Mouse (Mus musculus) midbrain, postnatal 0 days (tissue): Measurements from ENCODE around the gene Tmem229a. TPM values are rescaled to one million over a fixed set of nuclear protein-coding genes. Genes with fewer than 3 reads are reported as not detected.

Experiments used
- ATAC-seq: fragments of 200-750 bp; cut with Nextera tagmentation; 2 replicates; pipeline ENCODE4 v1.8.0; 2017; ENCODE audit warnings: moderate number of reproducible peaks, mild to moderate bottlenecking, moderate TSS enrichment, moderate library complexity; ENCODE audit not compliant: low FRiP score
- DNase-seq: peaks from one replicate; pipeline ENCODE4 v3.0.0-alpha.2; 2015; ENCODE audit warnings: low spot score
- H3K27ac ChIP-seq: fragments of 300-500 bp; sonication (generic); 2 replicates; pipeline ENCODE4 v1.5.1; 2014; ENCODE audit warnings: low read depth, mild to moderate bottlenecking, low read length, mixed read lengths
- H3K27me3 ChIP-seq: fragments of 300-500 bp; sonication (generic); 2 replicates; pipeline ENCODE4 v1.6.1; 2014; ENCODE audit warnings: low read length, control low read depth, mixed read lengths; ENCODE audit not compliant: insufficient read depth
- H3K36me3 ChIP-seq: fragments of 300-500 bp; sonication (generic); 2 replicates; pipeline ENCODE4 v1.6.1; 2014; ENCODE audit warnings: low read length, control low read depth, mixed read lengths; ENCODE audit not compliant: insufficient read depth
- H3K4me1 ChIP-seq: fragments of 300-500 bp; sonication (generic); 2 replicates; pipeline ENCODE4 v1.6.1; 2014; ENCODE audit warnings: mild to moderate bottlenecking, control low read depth, antibody characterized with exemption, low read length, mixed read lengths; ENCODE audit not compliant: insufficient read depth
- H3K4me2 ChIP-seq: fragments of 300-500 bp; sonication (generic); 2 replicates; pipeline ENCODE4 v1.6.1; 2014; ENCODE audit warnings: low read depth, mild to moderate bottlenecking, low read length, mixed read lengths; ENCODE audit not compliant: poor library complexity, severe bottlenecking
- H3K4me3 ChIP-seq: fragments of 300-500 bp; sonication (generic); 2 replicates; pipeline ENCODE4 v1.5.1; 2014; ENCODE audit warnings: low read depth, mild to moderate bottlenecking, low read length, moderate library complexity
- H3K9ac ChIP-seq: fragments of 300-500 bp; sonication (generic); replicated peaks from 2 replicates; pipeline ENCODE4 v1.6.1; 2014; ENCODE audit warnings: mild to moderate bottlenecking, low read length, moderate library complexity, mixed read lengths; ENCODE audit not compliant: poor library complexity, severe bottlenecking
- H3K9me3 ChIP-seq: fragments of 300-500 bp; sonication (generic); 2 replicates; pipeline ENCODE4 v1.6.1; 2016; ENCODE audit warnings: low read length, control low read depth
- CTCF ChIP-seq: IDR thresholded peaks from 2 replicates; pipeline ENCODE4 v1.5.1; 2016; ENCODE audit warnings: antibody characterized with exemption, mild to moderate bottlenecking
- WGBS: fragments of 180-500 bp; shearing (Covaris S2); extraction: QIAGEN DNeasy Blood & Tissue Kit; methylation state at CpG from one replicate; pipeline ENCODE4 v1.1.7; 2014; 5-methylcytosine and 5-hydroxymethylcytosine counted together
- polyA plus RNA-seq: library from polyadenylated mRNA; unstranded; fragments of >200 nt; fragmentation: Nextera tagmentation; extraction: Ambion mirVana; gene quantifications from 2 replicates; pipeline ENCODE4 v1.2.1, GENCODE M21; 2015
- total RNA-seq: library from RNA; depleted of rRNA; stranded (reverse); fragments of >200 nt; gene quantifications from 2 replicates; pipeline ENCODE4 v1.2.3, GENCODE M21; 2014

Gene Tmem229a
- total and polyA plus RNA-seq, 2 experiments from 2014 or later, result 5.7 to 20.8 TPM

DNA sequence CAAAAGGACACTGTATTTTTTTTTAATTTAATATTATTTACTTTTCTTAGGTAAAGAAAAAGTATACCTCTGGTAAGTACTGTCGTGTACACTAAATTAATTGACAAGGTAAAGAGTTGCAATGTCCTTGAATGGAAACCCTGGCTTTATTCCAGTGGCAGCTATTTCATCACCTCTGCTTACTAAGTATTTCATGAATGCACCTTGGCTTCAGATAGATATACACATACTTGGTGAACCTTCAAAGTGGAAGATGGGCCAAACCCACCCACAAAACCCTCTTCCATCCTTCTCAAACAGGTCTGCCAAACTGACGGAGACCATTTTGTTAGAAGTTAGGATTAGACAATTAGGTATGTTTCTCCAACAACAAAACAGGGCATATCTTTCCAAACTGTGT, 5.4 kb downstream of the Tmem229a start:
- no peak for TF ChIP-seq CTCF
- Histone ChIP-seq H3K36me3 (no peaks in the 10 kb centered on the region), H3K9me3 (no peaks in the 10 kb centered on the region), H3K27ac (no peak overlapping the region), H3K4me1 (no peaks in the 10 kb centered on the region), H3K4me2 (no peak overlapping the region), H3K27me3 (no peaks in the 10 kb centered on the region), H3K4me3 (no peak overlapping the region), H3K9ac (no peak overlapping the region)
- ATAC-seq (no peak), DNase-seq (no peak)
- WGBS, result 93% methylated on average over 2 of the region's 2 CpGs

DNA sequence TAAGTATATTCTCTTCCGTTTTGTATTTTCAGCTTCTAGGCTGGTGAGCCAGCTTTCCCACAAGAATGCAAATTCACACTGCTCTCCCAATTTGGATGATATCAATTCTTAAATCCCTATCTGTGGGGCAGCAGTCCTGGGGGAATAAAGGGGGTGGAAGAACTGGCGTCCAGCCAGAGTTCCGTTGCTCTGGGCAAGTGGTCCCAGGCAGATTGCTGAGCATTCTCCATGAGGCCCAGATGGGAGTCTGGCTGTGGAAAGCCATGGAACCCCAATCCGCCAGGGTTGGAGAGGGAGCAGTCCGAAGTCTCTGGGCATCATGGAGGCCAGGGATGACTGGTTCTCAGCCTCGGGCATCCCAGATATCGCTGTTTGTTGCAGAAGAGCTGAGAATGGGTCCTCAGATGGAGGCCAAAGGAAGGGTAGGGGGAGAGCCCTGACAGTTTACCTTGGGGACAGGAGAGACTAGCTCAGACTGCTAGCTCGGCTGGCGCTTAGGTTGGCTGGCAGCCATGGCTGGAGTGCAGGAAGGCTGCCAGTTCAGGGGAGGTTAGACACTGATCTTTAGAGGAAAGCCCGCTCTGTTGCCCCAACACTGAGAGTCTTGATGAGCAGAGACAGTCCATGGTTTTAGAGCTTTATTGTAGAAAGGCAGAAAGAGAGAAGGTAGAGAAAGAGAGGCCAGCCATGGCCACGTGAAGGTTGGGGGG, 30.9 kb downstream of the Tmem229a start:
- no peak for ATAC-seq
- Histone ChIP-seq H3K4me3 (no peak overlapping the region), H3K27me3 (no peaks in the 10 kb centered on the region), H3K9ac (no peak overlapping the region), H3K36me3 (no peaks in the 10 kb centered on the region), H3K4me2 (no peak overlapping the region), H3K9me3 (no peaks in the 10 kb centered on the region), H3K27ac (no peak overlapping the region), H3K4me1 (no peaks in the 10 kb centered on the region)
- no peak for TF ChIP-seq CTCF
- no peak for DNase-seq
- 89% methylated on average over 11 of the region's 11 CpGs for WGBS

GRCm38 (mm10) chr6:24913591-24913990, 42.5 kb downstream of the Tmem229a start:
- no peak for DNase-seq
- H3K9me3 ChIP-seq, result no peaks in the 10 kb centered on the region
- 90% methylated on average over 2 of the region's 2 CpGs for WGBS

GRCm38 (mm10) chr6:24910728-24911105, 45.4 kb downstream of the Tmem229a start:
- Histone ChIP-seq H3K27ac (no peak overlapping the region), H3K4me1 (no peaks in the 10 kb centered on the region), H3K4me2 (no peak overlapping the region), H3K36me3 (no peaks in the 10 kb centered on the region), H3K9ac (no peak overlapping the region), H3K4me3 (no peak overlapping the region), H3K27me3 (no peaks in the 10 kb centered on the region), H3K9me3 (no peaks in the 10 kb centered on the region)
- ATAC-seq (no peak), DNase-seq (no peak)
- TF ChIP-seq CTCF, result no peak

More at GRCm38 (mm10) chr6:24913591-24913990, 42.5 kb downstream of the Tmem229a start:
- no peak for ATAC-seq
- no peak for TF ChIP-seq CTCF
- Histone ChIP-seq H3K4me3 (no peak overlapping the region), H3K9ac (no peak overlapping the region), H3K27me3 (no peaks in the 10 kb centered on the region), H3K4me2 (no peak overlapping the region), H3K27ac (no peak overlapping the region), H3K36me3 (no peaks in the 10 kb centered on the region), H3K4me1 (no peaks in the 10 kb centered on the region)

- DNase-seq (no peak), ATAC-seq (no peak)
- Histone ChIP-seq H3K27me3 (no peaks in the 10 kb centered on the region), H3K9me3 (no peaks in the 10 kb centered on the region), H3K27ac (no peak overlapping the region), H3K4me1 (no peaks in the 10 kb centered on the region), H3K36me3 (no peaks in the 10 kb centered on the region), H3K9ac (no peak overlapping the region), H3K4me3 (no peak overlapping the region), H3K4me2 (no peak overlapping the region)
- TF ChIP-seq CTCF, result no peak
- 75% methylated on average over 2 of the region's 2 CpGs for WGBS
These were observed 45.9 kb downstream of the Tmem229a start for GRCm38 (mm10) chr6:24910016-24910727.

GRCm38 (mm10) chr6:24907824-24908223, 48.3 kb downstream of the Tmem229a start:
- WGBS, result 94% methylated on average over 2 of the region's 2 CpGs

More at GRCm38 (mm10) chr6:24907824-24908223, 48.3 kb downstream of the Tmem229a start:
- no peaks in the 10 kb centered on the region for H3K9me3 ChIP-seq
- H3K4me3 ChIP-seq, result no peak overlapping the region
- H3K9ac ChIP-seq, result no peak overlapping the region
- ATAC-seq (no peak), DNase-seq (no peak)
- H3K36me3 ChIP-seq, result no peaks in the 10 kb centered on the region
- H3K4me2 ChIP-seq, result no peak overlapping the region
- H3K4me1 ChIP-seq, result no peaks in the 10 kb centered on the region
- H3K27ac ChIP-seq, result no peak overlapping the region
- TF ChIP-seq CTCF, result no peak
- no peaks in the 10 kb centered on the region for H3K27me3 ChIP-seq
